Mouse (Mus musculus) A20 (cell line): ENCODE results near the gene Pigf.
"Not testable (repeated sequence)": the region's sequence is repeated elsewhere in the genome, so short reads cannot be mapped to it uniquely, and the experiment has no call there.

Experiments used
- DNase-seq: peaks from one replicate; pipeline ENCODE4 v3.0.0-alpha.2; 2011; ENCODE audit warnings: low read depth, low spot score

Gene Pigf

DNA sequence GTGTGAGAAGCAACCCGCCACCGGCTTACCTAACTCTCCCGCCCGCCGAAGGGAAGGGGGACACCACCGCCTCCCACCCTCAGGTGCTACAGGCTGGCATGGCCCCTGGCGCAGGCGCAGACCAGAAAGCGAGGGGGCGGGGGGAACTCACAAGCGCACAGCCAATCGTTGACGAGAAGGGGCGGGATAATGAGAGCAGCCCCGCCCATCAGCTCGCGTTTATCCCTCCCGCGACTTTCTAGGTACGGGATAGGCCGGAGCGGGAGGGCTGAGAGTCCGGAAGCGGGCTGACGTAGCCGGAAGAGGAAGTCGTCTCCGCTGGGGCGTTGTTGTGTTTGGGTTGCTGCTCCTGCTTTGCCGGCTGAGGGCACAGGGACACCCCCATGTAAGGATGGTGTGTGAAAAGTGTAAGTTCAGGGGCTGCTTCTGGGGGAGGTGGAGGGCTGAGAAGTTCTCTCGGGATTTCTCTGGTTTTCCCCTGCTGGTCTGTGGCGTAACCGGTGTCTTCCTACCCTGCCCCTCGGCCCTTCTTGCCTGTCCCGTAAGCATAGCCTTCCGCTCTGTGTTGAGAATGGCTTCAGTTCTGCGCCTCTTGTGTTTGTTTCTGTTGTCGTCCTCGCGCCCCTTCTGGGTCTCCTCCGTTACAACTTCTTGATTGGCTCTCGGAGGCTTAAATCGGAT, at the start of gene Pigf, which contains the start of gene Cript:
Gene Pigf (minus strand): TSS at position 138 of the 681 bp plus-strand sequence.
Gene Cript (plus strand): TSS at position 282 of the 681 bp plus-strand sequence.
- peak; percentile 99 for DNase-seq

DNA sequence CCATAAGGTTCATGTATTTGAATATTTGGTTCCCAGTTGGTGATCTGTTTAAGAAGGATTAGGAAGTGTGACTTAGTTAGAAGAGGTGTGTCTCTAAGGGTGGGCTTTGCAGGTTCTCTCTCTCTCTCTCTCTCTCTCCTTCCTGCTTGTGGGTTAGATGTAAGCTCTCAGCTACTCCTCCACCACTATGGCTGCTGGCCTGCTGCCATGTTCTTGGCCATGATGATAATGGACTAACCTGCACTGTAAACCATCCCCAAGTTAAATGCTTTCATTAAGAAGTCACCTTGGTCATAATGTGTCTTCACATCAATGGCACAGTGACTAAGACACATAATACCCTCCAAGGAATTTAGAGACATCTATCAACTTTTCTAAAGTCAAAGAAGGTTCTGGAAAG, 48.3 kb upstream of the Pigf start:
- no peak for DNase-seq

DNA sequence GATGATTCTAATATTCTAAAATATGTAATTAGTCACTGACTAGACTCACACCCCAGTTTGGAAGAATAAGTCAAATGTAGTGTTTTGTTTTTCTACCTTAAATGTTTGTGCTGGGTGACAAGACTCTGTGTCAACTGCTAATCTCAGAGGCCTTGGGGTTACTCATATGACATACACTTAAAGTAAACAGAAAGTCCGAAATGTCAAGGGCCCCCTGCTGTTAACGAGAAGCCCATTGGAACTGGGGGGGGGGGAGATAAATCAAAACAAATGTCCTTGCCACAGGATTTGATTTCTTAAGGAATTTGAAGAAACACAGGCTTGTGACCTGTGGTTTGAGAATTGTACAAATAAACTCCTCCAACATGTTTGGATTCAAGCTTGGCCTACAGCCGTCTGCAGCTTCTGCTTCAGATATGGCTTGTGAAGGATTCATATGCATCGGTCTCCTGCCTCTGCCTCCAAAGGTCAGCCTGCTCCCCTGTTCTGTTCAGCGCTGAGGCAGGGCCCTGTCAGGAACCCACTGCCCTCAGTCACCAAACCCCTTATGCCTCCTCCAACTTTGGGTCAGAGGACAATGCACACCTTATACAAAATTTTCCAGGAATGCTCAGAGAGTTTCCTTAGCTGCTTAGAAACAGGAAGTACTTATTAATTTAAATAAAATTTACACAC, 47.7 kb upstream of the Pigf start:
- no peak for DNase-seq

DNA sequence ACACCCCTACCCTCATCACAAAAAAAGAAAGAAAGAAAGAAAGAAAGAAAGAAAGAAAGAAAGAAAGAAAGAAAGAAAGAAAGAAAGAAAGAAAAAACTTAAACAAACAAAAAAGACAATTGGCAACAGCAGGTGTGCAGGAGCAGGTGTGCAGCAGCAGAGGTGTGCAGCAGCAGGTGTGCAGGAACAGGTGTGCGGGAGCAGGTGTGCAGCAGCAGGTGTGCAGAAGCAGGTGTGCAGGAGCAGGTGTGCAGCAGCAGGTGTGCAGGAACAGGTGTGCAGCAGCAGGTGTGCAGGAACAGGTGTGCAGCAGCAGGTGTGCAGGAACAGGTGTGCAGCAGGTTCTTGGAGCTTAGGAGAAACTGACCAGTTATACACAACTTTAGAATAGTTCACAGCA, 47.0 kb upstream of the Pigf start:
- DNase-seq, result not testable (repeated sequence)

DNA sequence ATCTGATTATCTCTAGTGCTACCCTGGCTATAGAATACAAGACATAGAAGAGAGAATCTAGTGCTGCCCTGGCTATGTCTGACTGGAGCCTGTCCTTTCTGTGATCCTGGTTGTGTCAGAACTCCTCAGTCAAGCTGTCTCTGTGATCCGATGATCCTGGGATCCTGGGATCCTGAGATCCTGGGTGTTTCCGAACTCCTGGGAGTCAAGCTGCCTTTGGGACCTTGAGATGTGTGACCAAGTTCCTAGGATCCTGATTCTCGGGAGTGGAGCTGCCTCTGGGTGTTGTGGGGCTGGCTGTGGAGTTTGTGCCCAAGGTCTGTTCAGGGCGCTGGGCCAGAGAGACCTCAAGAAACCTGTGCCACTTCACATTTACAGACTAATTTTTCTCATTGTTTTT, 43.8 kb upstream of the Pigf start:
- no peak for DNase-seq

DNA sequence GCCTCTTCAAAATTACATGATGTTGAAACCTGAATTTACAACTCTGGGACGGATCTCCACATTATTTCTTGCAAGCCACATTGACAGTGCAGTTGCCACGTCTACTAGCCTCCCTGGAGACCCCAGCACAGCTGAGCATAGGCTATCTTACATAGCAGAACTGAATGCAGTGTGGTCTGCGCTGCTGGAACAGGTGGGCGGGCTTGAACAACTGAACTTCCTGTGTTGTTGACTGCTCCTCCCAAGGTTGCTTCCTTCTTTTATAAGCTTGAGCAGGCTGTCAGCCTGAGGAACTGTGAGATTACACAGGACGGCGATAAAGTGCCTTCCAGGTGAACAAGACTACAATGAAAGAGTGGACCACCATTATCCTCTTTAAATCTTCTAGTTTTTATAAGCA, 38.8 kb upstream of the Pigf start:
- DNase-seq, result peak; percentile 21

DNA sequence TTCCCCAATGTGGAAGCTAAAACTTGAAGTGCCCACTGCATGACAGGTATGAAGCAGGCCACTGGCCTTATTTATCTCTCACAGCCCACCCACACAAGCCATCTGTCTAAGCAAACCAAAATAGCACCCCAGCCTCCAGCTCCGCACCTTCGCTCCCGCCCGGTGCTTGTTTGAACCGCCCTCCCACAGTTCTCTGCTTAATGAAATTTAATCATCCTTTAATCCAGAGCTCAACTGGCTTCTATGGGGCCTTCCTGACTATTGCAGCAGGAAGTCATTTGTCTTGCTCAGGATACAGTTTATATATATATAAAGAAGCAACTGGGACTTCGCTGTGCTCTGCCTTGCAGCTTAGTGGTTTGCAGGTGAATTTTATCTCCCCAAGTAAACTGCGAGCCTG, 38.3 kb upstream of the Pigf start:
- DNase-seq, result no peak

DNA sequence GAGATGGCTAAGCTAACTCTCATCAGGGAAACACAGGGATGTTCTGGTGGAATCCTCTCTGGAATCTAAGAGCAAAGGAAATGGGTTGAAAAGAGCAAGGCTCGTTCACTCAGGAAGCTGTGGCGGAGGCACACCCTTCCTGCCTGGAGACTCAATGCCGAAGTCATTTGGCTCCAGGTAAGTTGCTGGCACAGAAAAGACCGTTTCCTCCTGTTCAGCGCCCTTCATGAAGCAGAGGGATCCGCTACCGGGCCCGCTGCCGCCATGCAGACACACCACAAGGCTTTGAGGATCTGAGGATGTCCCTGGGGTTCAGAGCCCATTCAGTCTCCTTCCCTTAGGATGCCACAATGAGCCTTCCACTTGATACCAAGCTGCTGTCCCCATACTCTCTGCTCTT, 37.4 kb upstream of the Pigf start:
- DNase-seq, result no peak

DNA sequence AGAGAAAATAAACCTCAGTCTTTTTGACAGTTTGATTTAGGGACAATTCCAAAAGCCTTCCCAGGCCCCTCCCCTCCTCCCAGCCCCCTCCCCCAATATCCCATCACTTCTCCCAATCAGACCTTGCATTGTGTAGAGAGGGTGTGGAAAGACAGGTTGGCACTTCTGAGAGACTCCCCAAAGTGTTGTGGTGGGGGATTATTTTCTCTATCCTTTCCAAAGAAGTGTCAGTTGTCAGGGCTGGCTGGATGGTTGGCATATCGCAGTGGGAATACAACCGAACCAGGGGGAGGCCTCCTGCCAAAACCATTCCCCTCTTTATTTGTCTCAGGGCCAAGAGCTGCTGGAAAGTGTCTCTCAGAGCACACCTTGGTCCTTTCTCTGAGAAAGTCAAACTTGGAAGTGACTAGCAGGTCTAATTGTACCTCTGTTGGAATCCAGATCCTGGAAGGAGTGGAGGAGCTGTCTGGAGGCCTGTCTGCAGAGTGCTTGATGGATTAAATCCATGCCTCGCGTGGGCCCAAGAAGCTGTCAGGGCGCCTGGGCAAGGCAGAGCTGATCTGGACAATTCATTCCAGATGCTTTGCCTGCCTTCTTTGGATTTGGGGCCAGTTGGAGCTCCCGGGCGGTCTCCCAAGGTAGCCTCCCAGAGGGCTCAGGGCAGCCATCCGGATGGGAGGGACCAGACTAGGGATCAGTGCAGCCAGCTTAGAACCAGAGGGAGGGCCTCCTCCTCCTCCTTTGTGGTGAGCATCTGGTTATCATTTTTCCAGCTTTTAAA, 32.5 kb upstream of the Pigf start:
- DNase-seq, result no peak

DNA sequence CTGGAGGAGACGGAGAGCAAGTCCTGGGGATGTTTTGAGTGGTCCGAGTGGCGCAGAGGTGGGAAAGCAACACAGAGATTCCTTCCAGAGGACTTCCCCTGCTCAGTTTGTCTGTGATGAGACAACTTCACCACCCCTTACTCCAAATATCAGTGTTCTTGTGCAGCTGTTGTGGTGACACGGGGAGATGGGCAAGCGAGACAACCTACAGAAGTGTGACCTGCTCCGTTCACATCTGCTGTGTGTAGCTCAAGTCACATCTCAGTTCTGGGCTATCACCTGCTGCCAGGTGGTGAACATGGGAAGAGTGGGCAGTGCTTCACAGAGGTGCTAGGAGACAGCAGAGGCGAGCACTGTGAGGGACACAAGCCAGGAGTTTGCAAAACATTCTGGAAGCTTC, 31.6 kb upstream of the Pigf start:
- DNase-seq, result no peak

DNA sequence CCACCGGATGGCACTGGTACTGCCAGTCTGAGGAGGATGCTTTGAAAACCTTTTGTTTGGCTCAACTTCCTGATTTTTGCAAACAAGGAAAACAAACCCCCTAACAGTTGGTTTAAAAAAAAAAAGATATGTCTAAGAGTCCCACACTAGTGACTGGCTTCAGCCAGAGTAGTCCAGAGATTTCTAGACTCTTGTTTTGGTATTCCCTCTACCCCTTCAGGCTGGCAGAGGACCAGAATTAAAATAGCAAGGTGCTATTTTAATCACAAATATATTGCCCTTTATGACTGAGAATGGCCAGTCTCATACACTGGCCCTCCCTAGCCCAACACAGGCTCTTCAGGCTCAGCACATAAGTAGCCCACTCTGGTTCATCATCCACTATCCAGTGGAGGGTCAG, 30.5 kb upstream of the Pigf start:
- no peak for DNase-seq

DNA sequence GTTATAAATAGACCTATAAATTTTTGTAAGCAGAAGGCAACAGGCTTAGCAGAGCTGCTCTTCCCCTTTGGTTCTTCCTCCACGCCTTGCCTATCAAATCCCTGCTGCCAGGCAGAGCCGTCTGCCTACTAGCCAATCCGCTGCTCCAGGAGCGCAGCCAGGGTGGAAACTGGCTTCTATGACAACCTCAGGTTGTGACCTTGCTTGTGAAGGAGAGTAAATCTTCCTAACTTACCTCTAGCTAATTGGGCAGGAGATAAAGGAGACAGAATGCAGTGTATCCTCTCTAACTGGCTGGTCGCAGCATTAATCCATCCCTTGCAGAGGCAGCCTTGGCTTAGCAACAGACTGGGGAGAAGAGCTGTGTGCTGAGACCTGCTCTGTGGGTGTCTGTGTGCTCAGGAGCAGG, 29.8 kb upstream of the Pigf start:
- no peak for DNase-seq

DNA sequence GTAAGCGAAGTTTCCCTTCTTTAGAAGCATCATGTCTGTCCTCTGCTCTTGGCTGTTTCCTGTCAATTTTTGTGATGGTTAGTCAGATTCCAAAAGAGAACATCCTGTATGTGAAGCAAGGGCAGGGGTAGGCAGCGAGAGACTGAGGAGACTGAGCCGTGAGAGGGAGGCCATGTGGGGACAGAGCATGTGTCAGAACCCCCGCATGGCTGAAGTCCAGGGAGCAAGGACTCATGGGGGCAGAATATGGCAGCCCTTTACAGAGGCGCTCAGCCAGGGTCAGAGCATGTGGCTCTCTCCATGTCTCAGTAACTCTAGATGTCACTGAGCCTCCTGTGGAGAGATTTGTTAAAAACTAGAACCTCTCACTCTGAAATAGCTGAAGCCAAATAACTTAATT, 28.7 kb upstream of the Pigf start:
- DNase-seq, result no peak

DNA sequence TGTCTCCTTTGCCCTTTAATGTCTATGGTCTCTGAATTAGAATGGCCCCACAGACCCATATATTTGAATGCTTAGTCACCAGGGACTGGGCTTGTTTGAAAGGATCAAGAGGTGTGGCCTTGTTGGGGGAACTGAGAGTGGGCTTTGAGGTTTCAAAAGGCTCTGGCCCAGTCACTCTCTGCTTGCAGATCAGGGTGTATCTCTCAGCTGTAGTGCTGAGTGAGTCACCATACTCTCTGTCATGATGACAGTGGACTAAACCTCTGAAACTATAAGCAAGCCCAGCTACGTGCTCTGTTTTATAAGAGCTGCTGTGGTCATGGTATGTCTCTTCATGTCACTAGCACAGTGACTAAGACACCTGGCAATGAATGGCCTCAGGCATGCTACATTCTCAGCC, 27.2 kb upstream of the Pigf start:
- DNase-seq, result no peak

DNA sequence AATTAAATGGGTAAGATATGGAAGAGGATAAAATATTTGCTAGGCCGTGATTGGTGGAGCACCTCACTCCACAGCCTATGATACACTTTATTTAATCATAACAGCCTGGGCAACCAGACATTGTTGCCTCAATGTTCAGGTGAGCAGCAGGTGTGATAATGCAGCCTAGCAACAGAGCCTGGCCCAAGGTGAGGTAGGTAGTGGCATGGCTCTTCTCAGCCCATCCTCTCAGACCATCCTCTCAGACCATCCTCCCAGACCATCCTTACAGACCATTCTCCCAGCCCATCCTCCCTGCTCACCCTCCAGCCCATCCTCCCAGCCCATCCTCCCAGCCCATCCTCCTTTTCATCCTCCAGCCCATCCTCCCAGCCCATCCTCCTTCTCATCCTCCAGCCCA, 26.4 kb upstream of the Pigf start:
- DNase-seq, result no peak

DNA sequence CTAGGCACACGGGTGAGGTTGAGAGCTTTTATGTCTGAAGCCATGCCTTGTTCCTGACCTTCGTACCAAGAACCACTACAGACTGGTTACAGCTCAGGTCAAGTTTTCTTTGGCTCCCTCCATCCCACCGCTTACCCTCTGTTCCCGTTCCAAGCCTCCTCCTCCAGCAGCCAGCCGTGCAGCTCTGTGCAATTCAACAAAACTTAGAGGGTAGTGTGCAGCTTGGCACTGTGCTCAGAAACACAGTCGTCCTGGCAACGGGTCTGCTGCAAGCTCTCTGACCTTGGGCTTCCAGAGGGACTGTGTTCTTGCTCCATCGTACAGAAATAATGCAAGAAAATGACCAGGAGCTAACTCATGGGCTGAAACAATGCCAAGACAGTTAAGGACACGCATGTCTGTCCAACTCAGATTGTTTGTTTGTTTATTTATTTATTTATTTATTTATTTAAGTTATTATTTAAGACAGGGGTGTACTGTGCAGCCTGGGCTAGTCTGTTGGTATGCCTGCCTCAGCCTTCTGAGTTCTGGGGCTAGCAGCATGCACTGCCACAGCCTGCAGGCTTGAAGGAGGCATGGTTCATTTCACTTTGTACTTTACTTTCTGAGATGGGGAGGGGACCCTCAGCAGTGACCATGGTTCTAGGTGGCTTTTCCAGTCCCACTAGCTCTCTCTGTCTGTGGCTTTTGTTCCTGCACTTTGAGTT, 25.4 kb upstream of the Pigf start:
- no peak for DNase-seq

DNA sequence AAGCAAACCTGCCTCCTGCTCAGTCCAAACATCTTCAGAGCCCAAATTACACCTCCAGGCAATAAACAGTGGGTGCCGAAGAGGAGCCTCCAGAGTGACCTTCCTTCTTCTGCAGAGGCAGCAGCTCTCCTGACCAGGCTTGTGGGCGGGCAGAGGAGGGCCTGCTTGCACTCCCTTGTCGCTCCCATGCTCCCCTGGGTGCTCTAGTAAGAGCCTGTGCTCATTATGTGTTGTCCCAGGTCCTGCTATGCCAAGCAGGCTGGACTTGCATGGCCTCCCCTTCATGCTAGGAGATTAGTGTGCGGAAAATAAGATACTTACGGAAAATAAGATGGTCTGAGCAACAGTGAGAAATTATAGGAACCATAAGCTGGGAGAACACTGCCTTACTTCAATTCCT, 24.5 kb upstream of the Pigf start:
- no peak for DNase-seq

DNA sequence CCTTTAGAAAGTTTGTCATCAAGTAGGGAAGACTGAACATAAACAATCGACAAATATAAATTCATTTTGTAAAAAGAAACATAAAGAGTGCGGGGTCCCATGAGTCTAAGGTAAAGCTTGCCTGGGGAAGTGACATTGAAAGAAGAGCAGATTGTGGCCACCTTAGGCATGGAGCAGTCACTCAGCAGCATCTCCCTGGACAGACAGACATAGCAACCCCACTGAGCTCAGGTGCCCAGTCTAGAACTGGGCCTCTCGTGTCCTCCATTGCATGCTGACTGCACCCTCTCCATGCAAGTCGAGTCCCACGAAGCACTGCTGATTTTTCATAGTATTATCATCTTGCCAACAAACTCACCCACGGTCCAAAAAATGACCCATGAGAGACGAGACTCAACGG, 19.6 kb upstream of the Pigf start:
- no peak for DNase-seq

DNA sequence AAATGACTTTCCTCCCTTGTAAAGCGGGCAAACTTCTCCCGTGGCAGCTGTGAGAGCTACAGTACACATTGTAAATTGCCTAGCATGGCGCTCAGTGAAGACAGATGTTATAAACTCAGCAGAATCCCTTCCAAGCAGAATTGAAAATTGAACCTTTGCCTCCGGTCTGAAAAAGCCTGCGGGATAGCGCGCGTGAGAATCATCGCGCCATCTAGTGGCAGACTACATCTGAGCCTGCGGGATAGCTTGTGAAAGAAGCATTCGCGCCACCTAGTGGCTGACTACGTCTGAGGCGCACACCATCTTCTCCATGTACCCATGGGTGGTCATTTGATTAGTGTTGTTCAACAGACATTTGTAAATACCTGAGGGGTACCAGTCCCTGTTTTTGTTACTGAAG, 19.2 kb upstream of the Pigf start:
- DNase-seq, result peak; percentile 90

DNA sequence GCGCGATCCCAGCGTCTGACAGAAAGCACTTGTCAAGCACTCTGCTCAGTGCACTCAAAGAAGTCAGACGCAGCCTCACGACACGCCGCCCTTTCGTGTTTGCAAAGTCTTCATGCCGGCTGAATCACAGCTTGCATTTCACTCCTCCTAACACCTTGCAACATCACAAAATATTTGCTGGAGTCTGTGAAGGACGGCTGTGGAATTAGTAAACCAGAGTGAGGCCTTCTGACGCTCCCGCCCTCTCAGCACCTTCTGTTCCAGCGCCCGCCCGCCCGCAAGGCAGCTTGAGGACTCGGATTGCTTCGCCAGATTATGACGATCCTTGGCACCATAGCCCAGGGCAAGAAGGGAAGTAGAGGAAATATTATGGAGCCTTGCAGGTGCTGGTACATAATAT, 16.5 kb upstream of the Pigf start:
- DNase-seq, result no peak

DNA sequence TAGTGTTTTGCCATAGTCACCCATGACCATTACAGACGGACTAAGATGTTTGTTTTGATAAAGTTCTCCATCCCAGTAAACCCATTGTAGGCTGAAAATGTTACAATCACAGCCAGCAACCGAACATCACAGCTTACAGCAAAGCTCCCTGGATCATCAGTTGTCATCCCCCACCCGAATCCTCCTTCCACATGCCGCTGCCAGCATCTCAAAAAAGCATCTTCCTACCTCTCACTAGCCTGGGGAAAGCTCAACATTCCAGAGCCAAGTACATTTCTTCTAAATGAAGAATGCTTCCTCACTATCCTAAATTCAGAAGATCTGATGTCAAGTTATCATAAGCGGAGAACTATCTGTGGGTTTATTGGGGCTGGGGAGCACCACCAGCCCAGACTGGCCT, 13.3 kb upstream of the Pigf start:
- no peak for DNase-seq
